In genomic region chr17:24425905-24426304, GRCm38 (mm10) we compare ENCODE assay signal across 7 mouse cellular contexts. TPM values are rescaled to one million over a fixed set of nuclear protein-coding genes. Genes with fewer than 3 reads are reported as not detected.
DNase-seq lines count a peak whose midpoint lies in the region; ATAC-seq and TF ChIP-seq lines count a peak whose summit lies in the region.

No protein-coding gene starts in this region.

- 87% methylated on average over 7 of the region's 7 CpGs for WGBS in kidney, postnatal 0 days
- 89% methylated on average over 7 of the region's 7 CpGs for WGBS in embryonic facial prominence, embryonic 10.5 days
- 92% methylated on average over 7 of the region's 7 CpGs for WGBS in heart, postnatal 0 days
- 90% methylated on average over 7 of the region's 7 CpGs for WGBS in midbrain, embryonic 15.5 days

- no peak for DNase-seq in kidney, postnatal 0 days (ENCODE audit: low spot score)
- DNase-seq in kidney, adult 18-20 months, result no peak
- no peak for DNase-seq in embryonic facial prominence, embryonic 10.5 days (ENCODE audit: low spot score)
- DNase-seq in heart, postnatal 0 days (ENCODE audit: low spot score), result no peak
- DNase-seq in T-cell, adult 2 months (ENCODE audit: low spot score), result no peak
- DNase-seq in layer of hippocampus, postnatal 25 days (ENCODE audit: extremely low spot score in 1 of 2, low spot score in 1 of 2), result no peak

- no peak for ATAC-seq in kidney, postnatal 0 days (replicated peaks; ENCODE audit: low FRiP score, low read depth)
- no peak for ATAC-seq in heart, postnatal 0 days (ENCODE audit: insufficient read depth, low read depth)
- ATAC-seq in midbrain, embryonic 15.5 days (replicated peaks), result no peak

- no peaks in the 10 kb centered on the region for H3K9me3 ChIP-seq in kidney, postnatal 0 days (replicated peaks; ENCODE audit: low read length)
- no peaks in the 10 kb centered on the region for H3K9me3 ChIP-seq in embryonic facial prominence, embryonic 10.5 days
- no peaks in the 10 kb centered on the region for H3K9me3 ChIP-seq in heart, postnatal 0 days (replicated peaks; ENCODE audit: control insufficient read depth, low read length)
- H3K9me3 ChIP-seq in midbrain, embryonic 15.5 days, result no peaks in the 10 kb centered on the region

- no peaks in the 10 kb centered on the region for H3K4me1 ChIP-seq in kidney, postnatal 0 days (replicated peaks; ENCODE audit: insufficient read depth, low read length)
- H3K4me1 ChIP-seq in embryonic facial prominence, embryonic 10.5 days, result peaks cover 12% of the 10 kb centered on the region
- H3K4me1 ChIP-seq in heart, postnatal 0 days (ENCODE audit: control insufficient read depth, insufficient read depth), result peaks cover 12% of the 10 kb centered on the region
- peaks cover 13% of the 10 kb centered on the region for H3K4me1 ChIP-seq in midbrain, embryonic 15.5 days

- peak overlapping the region; percentile 98 for H3K27ac ChIP-seq in kidney, postnatal 0 days
- H3K27ac ChIP-seq in embryonic facial prominence, embryonic 10.5 days (replicated peaks), result no peak overlapping the region
- peak overlapping the region; percentile 96 for H3K27ac ChIP-seq in heart, postnatal 0 days (ENCODE audit: low read depth)
- H3K27ac ChIP-seq in midbrain, embryonic 15.5 days, result peak overlapping the region; percentile 93

- no peaks in the 10 kb centered on the region for H3K27me3 ChIP-seq in kidney, postnatal 0 days (ENCODE audit: insufficient read depth, low read length)
- H3K27me3 ChIP-seq in embryonic facial prominence, embryonic 10.5 days (replicated peaks; ENCODE audit: low read depth, poor library complexity, severe bottlenecking), result no peaks in the 10 kb centered on the region
- no peaks in the 10 kb centered on the region for H3K27me3 ChIP-seq in heart, postnatal 0 days (ENCODE audit: control insufficient read depth, insufficient read depth, low read length)
- H3K27me3 ChIP-seq in midbrain, embryonic 15.5 days (replicated peaks), result no peaks in the 10 kb centered on the region

- H3K36me3 ChIP-seq in kidney, postnatal 0 days (ENCODE audit: insufficient read depth, low read length), result peaks cover 31% of the 10 kb centered on the region
- H3K36me3 ChIP-seq in embryonic facial prominence, embryonic 10.5 days (replicated peaks), result peaks cover 70% of the 10 kb centered on the region
- peaks cover 39% of the 10 kb centered on the region for H3K36me3 ChIP-seq in heart, postnatal 0 days (replicated peaks; ENCODE audit: control insufficient read depth, insufficient read depth, low read length)
- peaks cover 36% of the 10 kb centered on the region for H3K36me3 ChIP-seq in midbrain, embryonic 15.5 days (replicated peaks)

- TF ChIP-seq CTCF in kidney, postnatal 0 days (IDR thresholded peaks at IDR 0.05; ENCODE audit: low read depth), result no peak
- TF ChIP-seq CTCF in heart, postnatal 0 days (IDR thresholded peaks at IDR 0.05; ENCODE audit: low read depth), result no peak

- H3K9ac ChIP-seq in kidney, postnatal 0 days (ENCODE audit: low read depth, low read length), result no peak overlapping the region
- H3K9ac ChIP-seq in heart, postnatal 0 days (replicated peaks; ENCODE audit: low read depth, low read length), result peak overlapping the region; percentile 84; the same call in 1 of the 2 replicates
- H3K9ac ChIP-seq in midbrain, embryonic 15.5 days, result no peak overlapping the region

- TF ChIP-seq EP300 in heart, postnatal 0 days (IDR thresholded peaks at IDR 0.05; ENCODE audit: low read depth), result no peak

- no peak overlapping the region for H3K4me3 ChIP-seq in kidney, postnatal 0 days (replicated peaks; ENCODE audit: low read depth, low read length)
- H3K4me3 ChIP-seq in embryonic facial prominence, embryonic 10.5 days, result peak overlapping the region; percentile 81; the same call in 1 of the 2 replicates
- H3K4me3 ChIP-seq in heart, postnatal 0 days (ENCODE audit: low read depth, low read length), result peak overlapping the region; percentile 63
- peak overlapping the region; percentile 59; the same call in 1 of the 2 replicates for H3K4me3 ChIP-seq in midbrain, embryonic 15.5 days

- peak overlapping the region; percentile 80; the same call in 1 of the 2 replicates for H3K4me2 ChIP-seq in kidney, postnatal 0 days (ENCODE audit: low read length)
- no peak overlapping the region for H3K4me2 ChIP-seq in heart, postnatal 0 days (ENCODE audit: low read depth, low read length)
- H3K4me2 ChIP-seq in midbrain, embryonic 15.5 days, result peak overlapping the region; percentile 64

RNA-seq across cellular contexts. Expression of gene Eci1, which starts 0.5 kb away (rescaled TPM):
- polyA plus RNA-seq in kidney, postnatal 0 days (2015; fragmentation: Nextera tagmentation; extraction: Ambion mirVana), result 109 and 136 TPM in 2 replicates
- polyA plus RNA-seq in embryonic facial prominence, embryonic 10.5 days (2016; fragmentation: Nextera tagmentation; extraction: Ambion mirVana), result 86.2 and 89.0 TPM in 2 replicates
- 440 and 624 TPM in 2 replicates for total RNA-seq in heart, postnatal 0 days (2014; rRNA removed; ENCODE audit: low replicate concordance)
- polyA plus RNA-seq in heart, postnatal 0 days (2015; fragmentation: Nextera tagmentation; extraction: Ambion mirVana), result 595 and 640 TPM in 2 replicates
- polyA plus RNA-seq in midbrain, embryonic 15.5 days (2015; fragmentation: Nextera tagmentation; extraction: Ambion mirVana), result 35.4 and 36.4 TPM in 2 replicates
- total RNA-seq in layer of hippocampus, postnatal 25 days (2021), result 10 to 100 TPM; 23.3 to 26.9 TPM

RNA-seq across cellular contexts. Expression of gene Rnps1, which starts 11.5 kb away (rescaled TPM):
- polyA plus RNA-seq in kidney, postnatal 0 days (2015; fragmentation: Nextera tagmentation; extraction: Ambion mirVana), result 191 and 203 TPM in 2 replicates
- 471 and 476 TPM in 2 replicates for polyA plus RNA-seq in embryonic facial prominence, embryonic 10.5 days (2016; fragmentation: Nextera tagmentation; extraction: Ambion mirVana)
- 123 and 174 TPM in 2 replicates for total RNA-seq in heart, postnatal 0 days (2014; rRNA removed; ENCODE audit: low replicate concordance)
- 127 and 135 TPM in 2 replicates for polyA plus RNA-seq in heart, postnatal 0 days (2015; fragmentation: Nextera tagmentation; extraction: Ambion mirVana)
- 364 and 368 TPM in 2 replicates for polyA plus RNA-seq in midbrain, embryonic 15.5 days (2015; fragmentation: Nextera tagmentation; extraction: Ambion mirVana)
- total RNA-seq in layer of hippocampus, postnatal 25 days (2021), result 100 to 1,000 TPM; 117 to 120 TPM

RNA-seq across cellular contexts. Expression of gene Dnase1l2, which starts 17.0 kb away (rescaled TPM):
- polyA plus RNA-seq in kidney, postnatal 0 days (2015; fragmentation: Nextera tagmentation; extraction: Ambion mirVana), result 3.8 and 4.1 TPM in 2 replicates
- polyA plus RNA-seq in embryonic facial prominence, embryonic 10.5 days (2016; fragmentation: Nextera tagmentation; extraction: Ambion mirVana), result 2.5 and 3.6 TPM in 2 replicates
- 1.9 and 4.5 TPM in 2 replicates for total RNA-seq in heart, postnatal 0 days (2014; rRNA removed; ENCODE audit: low replicate concordance)
- polyA plus RNA-seq in heart, postnatal 0 days (2015; fragmentation: Nextera tagmentation; extraction: Ambion mirVana), result 0.36 and 0.44 TPM in 2 replicates
- polyA plus RNA-seq in midbrain, embryonic 15.5 days (2015; fragmentation: Nextera tagmentation; extraction: Ambion mirVana), result 7.3 and 9.6 TPM in 2 replicates
- total RNA-seq in layer of hippocampus, postnatal 25 days (2021), result 1 to 10 TPM; 6.0 to 7.8 TPM

RNA-seq across cellular contexts. Expression of gene E4f1, which starts 44.2 kb away (rescaled TPM):
- polyA plus RNA-seq in kidney, postnatal 0 days (2015; fragmentation: Nextera tagmentation; extraction: Ambion mirVana), result 9.8 and 12.0 TPM in 2 replicates
- 35.5 and 36.6 TPM in 2 replicates for polyA plus RNA-seq in embryonic facial prominence, embryonic 10.5 days (2016; fragmentation: Nextera tagmentation; extraction: Ambion mirVana)
- total RNA-seq in heart, postnatal 0 days (2014; rRNA removed; ENCODE audit: low replicate concordance), result 19.6 and 20.6 TPM in 2 replicates
- polyA plus RNA-seq in heart, postnatal 0 days (2015; fragmentation: Nextera tagmentation; extraction: Ambion mirVana), result 14.0 and 17.8 TPM in 2 replicates
- 53.1 and 55.6 TPM in 2 replicates for polyA plus RNA-seq in midbrain, embryonic 15.5 days (2015; fragmentation: Nextera tagmentation; extraction: Ambion mirVana)
- 10 to 100 TPM; 25.4 to 36.0 TPM for total RNA-seq in layer of hippocampus, postnatal 25 days (2021)

RNA-seq across cellular contexts. Expression of gene Pgp, which starts 44.3 kb away (rescaled TPM):
- 61.7 and 64.0 TPM in 2 replicates for polyA plus RNA-seq in kidney, postnatal 0 days (2015; fragmentation: Nextera tagmentation; extraction: Ambion mirVana)
- 71.0 and 72.8 TPM in 2 replicates for polyA plus RNA-seq in embryonic facial prominence, embryonic 10.5 days (2016; fragmentation: Nextera tagmentation; extraction: Ambion mirVana)
- 48.4 and 62.3 TPM in 2 replicates for total RNA-seq in heart, postnatal 0 days (2014; rRNA removed; ENCODE audit: low replicate concordance)
- polyA plus RNA-seq in heart, postnatal 0 days (2015; fragmentation: Nextera tagmentation; extraction: Ambion mirVana), result 65.8 and 70.6 TPM in 2 replicates
- 63.7 and 67.1 TPM in 2 replicates for polyA plus RNA-seq in midbrain, embryonic 15.5 days (2015; fragmentation: Nextera tagmentation; extraction: Ambion mirVana)
- 10 to 100 TPM; 61.5 to 74.6 TPM for total RNA-seq in layer of hippocampus, postnatal 25 days (2021)
